Comparison of ENCODE assay signal across 8 mouse cellular contexts in the genomic region with DNA sequence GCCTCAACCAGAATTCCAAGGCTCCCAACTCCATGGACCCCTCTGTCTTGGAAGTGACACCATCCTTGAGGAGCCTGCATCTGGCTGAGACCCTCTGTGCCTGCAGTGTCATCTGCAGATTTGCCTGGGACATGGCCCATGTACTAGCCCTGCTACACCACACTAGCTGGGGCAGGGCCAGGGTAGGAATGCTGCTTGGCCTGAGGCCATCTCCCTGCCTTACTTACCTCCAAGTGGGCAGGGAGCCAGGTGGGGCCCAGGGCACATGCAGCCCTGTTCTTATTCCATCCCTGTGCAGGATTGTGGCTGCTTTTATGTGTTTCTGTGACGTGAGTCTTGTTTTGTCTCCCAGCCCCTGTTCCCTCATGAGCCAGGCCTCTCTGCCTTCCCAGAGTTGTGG. TPM values are rescaled to one million over a fixed set of nuclear protein-coding genes. Genes with fewer than 3 reads are reported as not detected.
A peak's percentile ranks its signal among the peaks of the same experiment; 100 is the strongest.
DNase-seq lines count a peak whose midpoint lies in the region; ATAC-seq lines count a peak whose summit lies in the region.

No protein-coding gene starts in this region.

- peak; percentile 68; the same call in 1 of the 2 replicates for ATAC-seq in neural tube, embryonic 14.5 days (ENCODE audit: low read depth)
- no peak for ATAC-seq in erythroblast, adult 5-6 weeks (replicated peaks; ENCODE audit: low FRiP score, poor library complexity, severe bottlenecking)

- H3K27me3 ChIP-seq in neural tube, embryonic 14.5 days (ENCODE audit: control insufficient read depth, insufficient read depth, low read length) = no peaks in the 10 kb centered on the region

- peak overlapping the region; percentile 67 for H3K27ac ChIP-seq in neural tube, embryonic 14.5 days (ENCODE audit: low read depth, low read length)

- peak; percentile 60 for DNase-seq in gastrocnemius, postnatal 10 days
- no peak for DNase-seq in gastrocnemius, postnatal 25 days
- DNase-seq in adrenal gland, postnatal 14 days = peak; percentile 84
- DNase-seq in heart, postnatal 10 days = peak; percentile 92 to 93
- peak; percentile 93 to 95 for DNase-seq in kidney, postnatal 25 days
- no peak for DNase-seq in left cerebral cortex, adult 18-20 months (ENCODE audit: low spot score in 2 of 2)

- intact Hi-C loops in heart, postnatal 10 days (cut with DNase I) = loop anchor here (2.0 kb wide), 1 partner anchor 18 kb away; no protein-coding TSS in a partner anchor

- H3K9me3 ChIP-seq in neural tube, embryonic 14.5 days (ENCODE audit: control insufficient read depth, low read length) = no peaks in the 10 kb centered on the region

- no peak overlapping the region for H3K9ac ChIP-seq in neural tube, embryonic 14.5 days (replicated peaks; ENCODE audit: low read depth, low read length)

- H3K4me1 ChIP-seq in neural tube, embryonic 14.5 days (ENCODE audit: control insufficient read depth, insufficient read depth, low read length) = peaks cover 11% of the 10 kb centered on the region

- no peak overlapping the region for H3K4me3 ChIP-seq in neural tube, embryonic 14.5 days (ENCODE audit: low read depth, low read length)

- H3K36me3 ChIP-seq in neural tube, embryonic 14.5 days (ENCODE audit: control insufficient read depth, insufficient read depth, low read length) = peaks cover 9% of the 10 kb centered on the region

- no peak overlapping the region for H3K4me2 ChIP-seq in neural tube, embryonic 14.5 days (ENCODE audit: low read depth, low read length)

- 38% methylated on average over 1 of the region's 1 CpGs for WGBS in neural tube, embryonic 14.5 days

RNA-seq across cellular contexts. Expression of a gene that starts 15.8 kb away (rescaled TPM):
- total RNA-seq in gastrocnemius, postnatal 10 days (2021) = 10 to 100 TPM; 15.2 to 20.1 TPM
- 1 to 10 TPM; 4.0 to 7.7 TPM for total RNA-seq in gastrocnemius, postnatal 25 days (2021)
- total RNA-seq in adrenal gland, postnatal 14 days (2021) = 41.7 and 45.3 TPM in 2 replicates
- total RNA-seq in heart, postnatal 10 days (2021) = 100 to 1,000 TPM; 374 to 404 TPM
- 77.7 and 113 TPM in 2 replicates for polyA plus RNA-seq in neural tube, embryonic 14.5 days (2014; fragmentation: Nextera tagmentation; extraction: Ambion mirVana)
- 100 to 1,000 TPM; 129 to 146 TPM for total RNA-seq in left cerebral cortex, adult 18-20 months (2021)
- total RNA-seq in erythroblast, adult 5-6 weeks (2015; ENCODE audit: low replicate concordance) = 2.1 and 2.3 TPM in 2 replicates
- 6.6 and 8.8 TPM in 2 replicates for total RNA-seq in erythroblast, adult 5-6 weeks (2017; ENCODE audit: low replicate concordance)

RNA-seq across cellular contexts. Expression of a gene that starts 21.9 kb away (rescaled TPM):
- total RNA-seq in gastrocnemius, postnatal 10 days (2021) = 1 to 10 TPM; 6.7 to 7.3 TPM
- 1 to 10 TPM; 7.1 to 8.4 TPM for total RNA-seq in gastrocnemius, postnatal 25 days (2021)
- total RNA-seq in adrenal gland, postnatal 14 days (2021) = 11.3 and 12.1 TPM in 2 replicates
- 10 to 100 TPM; 15.2 to 16.1 TPM for total RNA-seq in heart, postnatal 10 days (2021)
- 56.8 and 64.6 TPM in 2 replicates for polyA plus RNA-seq in neural tube, embryonic 14.5 days (2014; fragmentation: Nextera tagmentation; extraction: Ambion mirVana)
- total RNA-seq in left cerebral cortex, adult 18-20 months (2021) = 10 to 100 TPM; 50.3 to 51.1 TPM
- 1.3 and 2.3 TPM in 2 replicates for total RNA-seq in erythroblast, adult 5-6 weeks (2015; ENCODE audit: low replicate concordance)
- 0.56 and 2.6 TPM in 2 replicates for total RNA-seq in erythroblast, adult 5-6 weeks (2017; ENCODE audit: low replicate concordance)

Comparison
In these comparisons a context has a peak if more than half of its experiments do, and no peak if none do; other contexts are left out.
1. DNase-seq: peak in gastrocnemius, postnatal 10 days (single experiment), adrenal gland, postnatal 14 days (single experiment), heart, postnatal 10 days (2 of 2) and kidney, postnatal 25 days (2 of 2); none in gastrocnemius, postnatal 25 days (single experiment) and left cerebral cortex, adult 18-20 months (0 of 2).